Mouse (Mus musculus) cortical plate, adult 2 months (tissue): Measurements from ENCODE around the gene Pitpnb. TPM values are rescaled to one million over a fixed set of nuclear protein-coding genes. Genes with fewer than 3 reads are reported as not detected.

Source experiments
- H3K27ac ChIP-seq: fragments of 200-500 bp; 2 replicates; pipeline ENCODE4 v1.5.1; 2012; ENCODE audit warnings: low read length, control low read depth, inconsistent platforms; ENCODE audit not compliant: insufficient read depth
- H3K4me1 ChIP-seq: fragments of 200-500 bp; 2 replicates; pipeline ENCODE4 v1.6.1; 2011; ENCODE audit warnings: low read length; ENCODE audit not compliant: control insufficient read depth, insufficient read depth
- H3K4me3 ChIP-seq: fragments of 200-500 bp; 2 replicates; pipeline ENCODE4 v1.5.1; 2011; ENCODE audit warnings: mild to moderate bottlenecking, low read length, control low read depth; ENCODE audit not compliant: insufficient read depth
- CTCF ChIP-seq: fragments of 200-500 bp; IDR thresholded peaks from 2 replicates; pipeline ENCODE4 v1.5.1; 2011; ENCODE audit warnings: mild to moderate bottlenecking, control low read depth, low read length; ENCODE audit not compliant: insufficient read depth; ENCODE audit errors: extremely low read depth
- POLR2A ChIP-seq: fragments of 200-500 bp; IDR thresholded peaks from 2 replicates; pipeline ENCODE4 v1.6.1; 2011; ENCODE audit warnings: mild to moderate bottlenecking, low read length, control low read depth; ENCODE audit not compliant: insufficient read depth; ENCODE audit errors: extremely low read depth
- polyA plus RNA-seq: library from polyadenylated mRNA; depleted of rRNA; stranded (reverse); fragments of >200 nt; gene quantifications from 2 replicates; pipeline ENCODE4 v1.2.3, GENCODE M21; 2012

The Pitpnb gene
- polyA plus RNA-seq, 1 experiment = 71.4 TPM

DNA sequence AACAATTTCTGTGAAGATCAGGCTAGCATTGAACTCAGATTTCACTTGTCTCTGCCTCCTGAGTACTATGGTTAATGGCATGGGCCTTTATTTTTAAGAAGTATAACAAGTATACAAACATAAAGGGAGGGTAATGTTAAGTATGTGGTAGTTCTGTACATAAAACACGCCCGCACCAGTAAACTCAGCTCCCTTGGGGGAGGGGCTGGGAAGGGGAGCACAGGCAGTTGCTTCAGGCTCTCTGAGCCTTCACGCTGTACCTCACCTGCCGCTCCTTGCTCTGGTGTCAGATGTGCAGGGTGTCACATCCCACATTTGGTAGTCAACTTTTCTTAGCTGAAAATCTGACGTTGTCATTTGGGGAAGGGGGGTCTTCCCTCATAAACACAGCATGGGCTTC lies 35.6 kb downstream of the Pitpnb start:
- TF ChIP-seq POLR2A = no peak
- TF ChIP-seq CTCF = no peak
- Histone ChIP-seq H3K4me3 (no peak overlapping the region), H3K27ac (no peak overlapping the region), H3K4me1 (peaks cover 3% of the 10 kb centered on the region)

- Histone ChIP-seq H3K27ac (no peak overlapping the region), H3K4me1 (peaks cover 3% of the 10 kb centered on the region), H3K4me3 (no peak overlapping the region)
- TF ChIP-seq POLR2A (no peak), CTCF (no peak)
Observed at GRCm38 (mm10) chr5:111367937-111368517, 37.5 kb downstream of the Pitpnb start.

GRCm38 (mm10) chr5:111368576-111368975 lies 38.0 kb downstream of the Pitpnb start:
- Histone ChIP-seq H3K4me1 (peaks cover 3% of the 10 kb centered on the region), H3K4me3 (no peak overlapping the region), H3K27ac (no peak overlapping the region)
- TF ChIP-seq CTCF (no peak), POLR2A (no peak)

DNA sequence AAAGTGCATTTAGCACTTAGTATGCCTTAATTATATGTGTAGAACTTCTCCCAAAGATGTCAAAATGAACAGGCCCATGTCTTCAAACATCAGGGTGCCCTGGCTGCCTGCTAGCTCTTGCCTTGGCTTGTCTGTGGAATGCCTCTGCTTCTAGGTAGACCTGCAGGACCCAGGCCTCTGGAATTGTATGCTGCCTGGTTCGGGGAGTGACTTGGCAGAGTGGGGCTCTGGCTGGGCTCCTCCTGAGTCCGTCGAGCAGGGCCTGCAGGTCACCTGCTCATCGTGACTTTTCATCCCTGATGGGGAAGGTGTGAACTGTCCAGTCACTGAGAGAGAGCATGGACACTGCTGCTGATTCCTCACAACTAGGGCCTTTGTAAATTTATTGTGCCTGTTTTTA lies 45.1 kb downstream of the Pitpnb start:
- TF ChIP-seq POLR2A (no peak), CTCF (no peak)
- Histone ChIP-seq H3K4me3 (no peak overlapping the region), H3K27ac (no peak overlapping the region), H3K4me1 (peaks cover 2% of the 10 kb centered on the region)

DNA sequence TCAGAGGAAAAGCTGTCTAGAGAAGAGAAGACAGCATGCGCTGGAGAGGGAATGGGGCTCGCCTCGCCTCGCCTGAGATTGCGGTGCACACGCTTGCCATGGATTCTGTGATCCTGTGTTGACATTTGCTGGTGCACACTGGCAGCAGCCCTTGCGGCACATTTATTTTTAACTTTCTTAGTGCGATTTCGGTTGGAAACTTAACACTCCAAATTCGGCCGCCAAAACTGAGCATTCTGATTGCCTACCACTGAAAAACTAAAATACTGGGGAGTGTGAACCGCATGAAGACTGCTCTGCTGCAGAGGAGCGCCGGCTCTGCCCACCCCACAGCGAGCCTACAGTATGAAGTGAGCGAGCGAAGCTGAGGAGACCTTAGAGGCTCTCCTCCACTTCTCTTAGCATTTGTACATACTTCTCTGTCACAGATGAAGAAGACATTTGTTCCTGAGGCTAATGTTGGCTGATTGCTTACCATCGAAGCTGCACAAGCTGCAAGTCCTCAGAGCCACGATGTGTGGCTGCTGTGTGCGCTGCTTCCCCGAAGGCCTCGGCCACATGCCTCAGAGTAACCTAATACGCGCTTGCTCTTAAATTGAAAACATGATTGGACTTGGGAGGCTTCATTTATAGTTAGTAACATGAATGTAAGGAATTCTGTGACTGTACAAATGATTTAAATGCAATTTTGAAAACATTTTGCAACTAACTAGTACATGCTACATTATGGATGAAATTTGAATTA lies 45.9 kb downstream of the Pitpnb start:
- peaks cover 2% of the 10 kb centered on the region for H3K4me1 ChIP-seq
- TF ChIP-seq POLR2A = no peak
- no peak for TF ChIP-seq CTCF
- no peak overlapping the region for H3K27ac ChIP-seq
- H3K4me3 ChIP-seq = no peak overlapping the region

DNA sequence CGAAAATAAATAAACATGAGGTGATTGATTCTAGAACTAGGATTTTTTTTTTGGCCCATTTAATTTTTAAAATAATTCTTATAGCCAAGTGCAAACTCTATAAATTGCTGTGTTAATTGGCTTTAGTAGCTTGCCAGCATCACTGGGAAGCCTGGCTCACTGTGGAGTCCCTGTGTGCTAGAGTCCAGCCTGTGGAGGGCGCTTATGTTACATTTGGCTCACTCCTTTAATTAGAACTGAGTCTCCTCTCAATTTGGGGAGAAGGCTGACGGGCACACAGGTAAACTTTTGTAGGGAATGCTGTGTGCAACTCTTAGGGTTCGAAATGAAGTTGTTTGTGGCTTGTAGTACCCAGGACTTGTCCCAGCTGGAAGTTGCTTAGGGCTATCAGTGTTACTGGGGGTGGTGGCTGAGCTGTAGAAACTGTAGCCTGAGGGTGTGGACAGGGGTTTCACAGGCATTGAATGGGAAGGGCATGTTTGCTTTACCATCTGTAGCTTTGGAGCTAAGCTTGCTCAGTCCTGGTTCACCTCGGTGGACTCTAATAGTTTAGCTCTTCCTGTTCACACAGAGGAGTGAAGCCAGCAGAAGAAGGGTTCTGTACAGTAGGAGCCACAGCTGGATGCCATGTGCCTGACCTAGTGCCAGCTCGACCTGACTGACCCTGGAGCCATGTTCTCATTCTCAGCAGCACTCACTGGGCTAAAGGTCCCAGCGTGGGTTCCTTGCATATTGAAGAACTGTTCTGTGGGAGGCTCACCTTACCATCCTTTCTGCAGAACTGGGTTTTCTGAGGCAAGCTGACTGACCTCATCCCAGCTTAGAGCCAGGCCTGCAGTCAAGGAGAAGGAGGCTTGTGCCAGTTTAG lies 47.8 kb downstream of the Pitpnb start:
- Histone ChIP-seq H3K27ac (no peak overlapping the region), H3K4me1 (peaks cover 2% of the 10 kb centered on the region), H3K4me3 (no peak overlapping the region)
- 0 out of 2 replicates have a peak, but pooled peaks have one; percentile 21 for TF ChIP-seq CTCF
- no peak for TF ChIP-seq POLR2A

DNA sequence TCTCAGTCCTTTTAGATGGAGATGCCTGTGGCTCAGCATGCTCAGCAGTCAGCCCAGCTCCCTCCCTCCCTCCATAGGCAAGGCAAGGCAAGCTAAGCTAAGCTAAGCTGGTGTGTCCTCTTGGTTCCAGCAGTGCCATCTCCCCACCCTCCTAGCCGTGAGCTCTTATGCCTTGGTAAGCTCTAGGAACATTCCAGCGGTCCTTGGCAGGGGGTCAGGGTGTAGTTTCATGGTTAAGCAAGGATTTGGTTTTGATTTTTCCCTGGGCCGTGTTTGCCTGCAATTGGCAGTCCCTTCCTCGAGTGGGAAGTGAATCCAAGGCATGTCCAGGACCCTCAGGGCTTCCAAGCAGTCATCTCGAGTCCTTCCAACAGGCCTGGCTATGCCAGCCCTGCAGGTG lies 52.8 kb downstream of the Pitpnb start:
- Histone ChIP-seq H3K4me3 (no peak overlapping the region), H3K27ac (no peak overlapping the region), H3K4me1 (no peaks in the 10 kb centered on the region)
- no peak for TF ChIP-seq CTCF
- TF ChIP-seq POLR2A = no peak

- Histone ChIP-seq H3K27ac (no peak overlapping the region), H3K4me1 (0 out of 2 replicates have a peak, but pooled peaks cover 2% of the 10 kb centered on the region), H3K4me3 (no peak overlapping the region)
- no peak for TF ChIP-seq CTCF
- TF ChIP-seq POLR2A = no peak
Observed at GRCm38 (mm10) chr5:111390911-111391310, 60.3 kb downstream of the Pitpnb start.

DNA sequence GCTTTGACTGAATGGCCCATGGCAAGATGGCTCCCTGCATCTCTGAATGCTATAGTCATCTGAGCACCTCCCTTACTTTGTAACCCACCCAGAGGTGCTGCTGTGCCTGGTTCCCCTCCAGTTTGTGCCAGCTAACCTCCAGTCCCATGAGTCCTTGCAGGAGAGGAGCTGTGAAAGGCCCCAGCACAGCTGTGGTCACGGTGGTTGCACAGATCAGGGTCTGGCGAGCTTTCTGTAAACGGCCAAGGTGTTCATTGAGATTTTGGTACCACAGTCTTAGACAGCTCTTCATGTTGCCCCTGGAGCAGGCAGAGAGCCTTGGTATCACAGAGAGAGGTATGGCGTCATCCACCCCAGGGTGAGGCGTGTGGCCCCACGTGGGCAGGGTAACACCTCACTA lies 60.9 kb downstream of the Pitpnb start:
- TF ChIP-seq CTCF (no peak), POLR2A (no peak)
- H3K27ac ChIP-seq = no peak overlapping the region
- no peak overlapping the region for H3K4me3 ChIP-seq
- 0 out of 2 replicates have a peak, but pooled peaks cover 2% of the 10 kb centered on the region for H3K4me1 ChIP-seq
